Mouse (Mus musculus): ENCODE data around the gene 4930579F01Rik. TPM values are rescaled to one million over a fixed set of nuclear protein-coding genes. Genes with fewer than 3 reads are reported as not detected.

Gene 4930579F01Rik
- polyA plus RNA-seq, 1 experiment from 2014 or later: not detected

- no peak for ATAC-seq (ENCODE audit: insufficient read depth, low FRiP score, low TSS enrichment)
- H3K27ac ChIP-seq (ENCODE audit: low read depth, low read length): no peak overlapping the region
These were observed 10.3 kb downstream of the 4930579F01Rik start for GRCm38 (mm10) chr3:138183371-138183770.

GRCm38 (mm10) chr3:138182019-138182418 lies 11.6 kb downstream of the 4930579F01Rik start:
- H3K9me3 ChIP-seq (ENCODE audit: control insufficient read depth, low read length): no peaks in the 10 kb centered on the region
- no peak overlapping the region for H3K4me2 ChIP-seq (ENCODE audit: low read depth)
- H3K9ac ChIP-seq (ENCODE audit: low read length): no peak overlapping the region
- no peaks in the 10 kb centered on the region for H3K27me3 ChIP-seq (ENCODE audit: control insufficient read depth, insufficient read depth, low read length)
- no peak overlapping the region for H3K27ac ChIP-seq (ENCODE audit: low read depth, low read length)
- H3K36me3 ChIP-seq (ENCODE audit: control insufficient read depth, insufficient read depth, low read length): no peaks in the 10 kb centered on the region
- DNase-seq (ENCODE audit: low spot score) (no peak), ATAC-seq (ENCODE audit: insufficient read depth, low FRiP score, low TSS enrichment) (no peak)
- no peak overlapping the region for H3K4me3 ChIP-seq (ENCODE audit: low read depth, low read length)
- WGBS: 88% methylated on average over 2 of the region's 2 CpGs
- H3K4me1 ChIP-seq (ENCODE audit: control insufficient read depth, insufficient read depth, low read length): no peaks in the 10 kb centered on the region

More at GRCm38 (mm10) chr3:138183371-138183770, 10.3 kb downstream of the 4930579F01Rik start:
- Histone ChIP-seq H3K4me2 (ENCODE audit: low read depth) (no peak overlapping the region), H3K4me1 (ENCODE audit: control insufficient read depth, insufficient read depth, low read length) (no peaks in the 10 kb centered on the region), H3K36me3 (ENCODE audit: control insufficient read depth, insufficient read depth, low read length) (no peaks in the 10 kb centered on the region), H3K27me3 (ENCODE audit: control insufficient read depth, insufficient read depth, low read length) (no peaks in the 10 kb centered on the region), H3K4me3 (ENCODE audit: low read depth, low read length) (no peak overlapping the region), H3K9ac (ENCODE audit: low read length) (no peak overlapping the region), H3K9me3 (ENCODE audit: control insufficient read depth, low read length) (no peaks in the 10 kb centered on the region)
- 92% methylated on average over 7 of the region's 7 CpGs for WGBS
- no peak for DNase-seq (ENCODE audit: low spot score)

- WGBS: 87% methylated on average over 6 of the region's 6 CpGs
- Histone ChIP-seq H3K27ac (ENCODE audit: low read depth, low read length) (no peak overlapping the region), H3K9me3 (ENCODE audit: control insufficient read depth, low read length) (no peaks in the 10 kb centered on the region), H3K4me2 (ENCODE audit: low read depth) (no peak overlapping the region), H3K36me3 (ENCODE audit: control insufficient read depth, insufficient read depth, low read length) (no peaks in the 10 kb centered on the region), H3K9ac (ENCODE audit: low read length) (no peak overlapping the region), H3K27me3 (ENCODE audit: control insufficient read depth, insufficient read depth, low read length) (no peaks in the 10 kb centered on the region), H3K4me1 (ENCODE audit: control insufficient read depth, insufficient read depth, low read length) (no peaks in the 10 kb centered on the region), H3K4me3 (ENCODE audit: low read depth, low read length) (no peak overlapping the region)
- DNase-seq (ENCODE audit: low spot score) (no peak), ATAC-seq (ENCODE audit: insufficient read depth, low FRiP score, low TSS enrichment) (no peak)
These were observed 18.1 kb downstream of the 4930579F01Rik start for GRCm38 (mm10) chr3:138175551-138175950.

DNA sequence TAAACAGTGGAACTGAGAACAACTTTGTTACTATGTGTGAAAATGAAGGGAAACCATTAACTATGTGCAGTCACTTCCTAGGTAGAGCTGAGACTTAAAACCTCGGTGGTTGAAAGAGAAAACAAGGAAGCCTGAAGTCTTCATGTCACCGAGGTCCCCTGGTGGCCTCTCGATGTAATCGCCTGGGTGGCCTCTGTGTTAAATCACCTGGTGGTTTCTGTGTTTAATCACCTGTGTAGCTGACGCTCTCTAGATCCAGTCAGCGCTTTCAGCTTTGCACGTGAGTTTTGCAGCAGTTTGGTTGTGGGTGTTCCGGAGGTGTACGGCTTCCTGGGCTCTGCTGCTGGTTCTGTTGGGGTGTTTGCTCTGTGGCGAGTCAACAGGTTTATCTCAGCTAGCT lies 20.3 kb downstream of the 4930579F01Rik start:
- no peaks in the 10 kb centered on the region for H3K9me3 ChIP-seq (ENCODE audit: control insufficient read depth, low read length)
- no peaks in the 10 kb centered on the region for H3K27me3 ChIP-seq (ENCODE audit: control insufficient read depth, insufficient read depth, low read length)
- no peak for DNase-seq (ENCODE audit: low spot score)
- no peaks in the 10 kb centered on the region for H3K36me3 ChIP-seq (ENCODE audit: control insufficient read depth, insufficient read depth, low read length)
- WGBS: 74% methylated on average over 10 of the region's 10 CpGs
- no peak overlapping the region for H3K4me3 ChIP-seq (ENCODE audit: low read depth, low read length)
- no peak overlapping the region for H3K9ac ChIP-seq (ENCODE audit: low read length)
- no peak overlapping the region for H3K4me2 ChIP-seq (ENCODE audit: low read depth)
- ATAC-seq (ENCODE audit: insufficient read depth, low FRiP score, low TSS enrichment): no peak
- H3K27ac ChIP-seq (ENCODE audit: low read depth, low read length): no peak overlapping the region
- H3K4me1 ChIP-seq (ENCODE audit: control insufficient read depth, insufficient read depth, low read length): no peaks in the 10 kb centered on the region

DNA sequence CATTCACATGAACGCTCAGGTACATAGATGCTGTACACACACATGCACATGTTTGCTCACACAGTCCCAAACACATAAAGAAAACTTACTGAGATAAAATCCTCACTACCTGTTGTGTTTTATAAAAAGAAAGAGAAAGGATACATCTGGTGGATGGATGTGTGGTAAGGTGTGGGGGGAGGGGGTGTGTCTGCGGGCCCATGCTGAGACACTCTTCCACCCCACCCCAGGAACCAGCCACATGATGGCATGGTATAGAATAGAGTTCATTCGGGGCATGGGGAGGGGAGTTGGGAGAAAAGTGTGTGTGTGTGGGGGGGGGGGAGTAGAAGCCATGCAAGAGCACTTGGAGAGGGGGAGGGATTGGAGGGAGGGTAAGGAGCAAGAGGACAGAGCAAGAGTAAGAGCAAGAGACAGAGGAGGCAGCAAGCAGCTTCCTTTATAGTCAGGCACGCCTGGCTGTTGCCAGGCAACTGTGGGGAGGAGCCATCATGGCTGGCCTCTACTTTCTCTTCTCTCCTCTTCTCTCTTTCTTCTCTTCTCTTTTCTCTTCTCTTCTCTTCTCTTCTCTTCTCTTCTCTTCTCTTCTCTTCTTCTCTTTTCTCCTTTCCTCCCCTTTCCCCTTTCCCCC lies 31.0 kb downstream of the 4930579F01Rik start:
- Histone ChIP-seq H3K4me3 (ENCODE audit: low read depth, low read length) (no peak overlapping the region), H3K27me3 (ENCODE audit: control insufficient read depth, insufficient read depth, low read length) (no peaks in the 10 kb centered on the region), H3K9ac (ENCODE audit: low read length) (no peak overlapping the region), H3K4me2 (ENCODE audit: low read depth) (no peak overlapping the region), H3K36me3 (ENCODE audit: control insufficient read depth, insufficient read depth, low read length) (no peaks in the 10 kb centered on the region), H3K4me1 (ENCODE audit: control insufficient read depth, insufficient read depth, low read length) (no peaks in the 10 kb centered on the region), H3K9me3 (ENCODE audit: control insufficient read depth, low read length) (no peaks in the 10 kb centered on the region), H3K27ac (ENCODE audit: low read depth, low read length) (no peak overlapping the region)
- 66% methylated on average over 4 of the region's 4 CpGs for WGBS
- no peak for DNase-seq (ENCODE audit: low spot score)
- ATAC-seq (ENCODE audit: insufficient read depth, low FRiP score, low TSS enrichment): peak; percentile 50; the same call in 1 of the 2 replicates

DNA sequence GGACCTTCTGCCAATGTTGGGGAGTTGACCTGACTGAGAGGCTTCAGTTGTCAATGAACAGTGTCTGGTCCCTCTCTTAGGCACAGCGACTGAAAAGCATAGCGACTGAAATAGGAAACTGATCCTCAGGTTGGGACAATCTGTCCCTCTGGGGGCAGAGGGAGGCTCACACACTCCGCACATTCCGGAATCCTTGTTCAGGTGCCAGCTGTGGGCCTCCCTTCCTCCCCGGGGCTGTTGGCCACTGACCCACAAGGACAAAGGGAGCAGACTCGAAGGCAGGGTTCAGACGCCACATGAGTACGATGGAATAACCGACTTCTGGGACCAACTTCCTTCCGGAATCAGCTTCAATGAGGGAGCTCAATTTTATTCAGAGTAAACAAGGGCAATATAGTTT lies 32.0 kb downstream of the 4930579F01Rik start:
- ATAC-seq (ENCODE audit: insufficient read depth, low FRiP score, low TSS enrichment): no peak

DNA sequence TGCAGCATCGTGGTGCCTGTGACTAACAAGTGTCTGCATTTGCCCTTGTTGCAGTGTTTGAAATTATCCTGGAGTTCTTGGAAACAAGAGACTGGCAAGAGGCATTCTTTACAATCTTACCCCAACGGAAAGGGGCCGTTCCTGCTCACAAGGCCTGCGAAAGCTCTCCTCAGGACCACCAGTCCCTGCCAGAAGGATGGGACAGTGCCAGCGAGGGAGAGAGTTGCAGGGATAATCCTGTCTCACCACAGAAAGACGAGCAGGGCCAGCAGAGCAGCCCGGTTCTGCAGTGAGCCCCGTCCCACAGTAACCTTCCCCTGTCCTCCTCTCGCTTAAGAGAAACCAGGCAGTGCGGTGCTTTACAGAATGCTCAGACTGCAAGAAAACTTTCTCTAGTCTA lies 37.0 kb downstream of the 4930579F01Rik start:
- no peak overlapping the region for H3K4me3 ChIP-seq (ENCODE audit: low read depth, low read length)
- no peaks in the 10 kb centered on the region for H3K27me3 ChIP-seq (ENCODE audit: control insufficient read depth, insufficient read depth, low read length)
- no peak overlapping the region for H3K27ac ChIP-seq (ENCODE audit: low read depth, low read length)
- no peak overlapping the region for H3K4me2 ChIP-seq (ENCODE audit: low read depth)
- no peaks in the 10 kb centered on the region for H3K4me1 ChIP-seq (ENCODE audit: control insufficient read depth, insufficient read depth, low read length)
- no peak overlapping the region for H3K9ac ChIP-seq (ENCODE audit: low read length)
- ATAC-seq (ENCODE audit: insufficient read depth, low FRiP score, low TSS enrichment) (no peak), DNase-seq (ENCODE audit: low spot score) (no peak)
- H3K9me3 ChIP-seq (ENCODE audit: control insufficient read depth, low read length): no peaks in the 10 kb centered on the region
- WGBS: 64% methylated on average over 10 of the region's 10 CpGs
- H3K36me3 ChIP-seq (ENCODE audit: control insufficient read depth, insufficient read depth, low read length): peaks cover 2% of the 10 kb centered on the region; the same call in 1 of the 2 replicates

More for the DNA sequence above, 32.0 kb downstream of the 4930579F01Rik start:
- no peak overlapping the region for H3K27ac ChIP-seq (ENCODE audit: low read depth, low read length)
- H3K9me3 ChIP-seq (ENCODE audit: control insufficient read depth, low read length): no peaks in the 10 kb centered on the region
- DNase-seq (ENCODE audit: low spot score): no peak
- no peak overlapping the region for H3K4me3 ChIP-seq (ENCODE audit: low read depth, low read length)
- no peaks in the 10 kb centered on the region for H3K27me3 ChIP-seq (ENCODE audit: control insufficient read depth, insufficient read depth, low read length)
- H3K9ac ChIP-seq (ENCODE audit: low read length): no peak overlapping the region
- WGBS: 90% methylated on average over 10 of the region's 10 CpGs
- H3K4me1 ChIP-seq (ENCODE audit: control insufficient read depth, insufficient read depth, low read length): no peaks in the 10 kb centered on the region
- H3K36me3 ChIP-seq (ENCODE audit: control insufficient read depth, insufficient read depth, low read length): no peaks in the 10 kb centered on the region
- no peak overlapping the region for H3K4me2 ChIP-seq (ENCODE audit: low read depth)

- Histone ChIP-seq H3K4me3 (ENCODE audit: low read depth, low read length) (no peak overlapping the region), H3K36me3 (ENCODE audit: control insufficient read depth, insufficient read depth, low read length) (peaks cover 2% of the 10 kb centered on the region; the same call in 1 of the 2 replicates), H3K4me2 (ENCODE audit: low read depth) (no peak overlapping the region), H3K9me3 (ENCODE audit: control insufficient read depth, low read length) (no peaks in the 10 kb centered on the region), H3K9ac (ENCODE audit: low read length) (no peak overlapping the region), H3K27me3 (ENCODE audit: control insufficient read depth, insufficient read depth, low read length) (no peaks in the 10 kb centered on the region), H3K27ac (ENCODE audit: low read depth, low read length) (no peak overlapping the region), H3K4me1 (ENCODE audit: control insufficient read depth, insufficient read depth, low read length) (no peaks in the 10 kb centered on the region)
- WGBS: 89% methylated on average over 4 of the region's 4 CpGs
- no peak for ATAC-seq (ENCODE audit: insufficient read depth, low FRiP score, low TSS enrichment)
- DNase-seq (ENCODE audit: low spot score): no peak
These were observed 38.6 kb downstream of the 4930579F01Rik start for GRCm38 (mm10) chr3:138155062-138155461.

DNA sequence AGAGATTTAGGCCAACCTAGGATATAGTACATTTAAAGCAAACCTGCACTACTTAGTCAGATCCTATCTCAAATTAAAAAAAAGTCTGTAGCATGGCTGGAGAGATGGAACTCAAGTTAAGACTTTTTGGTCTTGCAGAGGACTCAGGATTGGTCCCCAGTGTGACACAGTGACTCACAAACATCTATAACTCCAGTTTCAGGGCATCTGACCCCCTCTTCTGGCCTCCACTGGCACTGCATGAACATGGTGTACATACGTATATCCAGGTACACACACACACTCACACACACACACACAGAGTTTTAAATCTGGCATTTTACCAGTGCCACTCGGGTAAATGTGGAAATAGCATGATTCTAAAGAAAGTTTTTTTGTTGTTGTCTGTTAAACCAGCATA lies 44.8 kb downstream of the 4930579F01Rik start:
- no peak overlapping the region for H3K4me3 ChIP-seq (ENCODE audit: low read depth, low read length)
- H3K36me3 ChIP-seq (ENCODE audit: control insufficient read depth, insufficient read depth, low read length): peaks cover 2% of the 10 kb centered on the region; the same call in 1 of the 2 replicates
- ATAC-seq (ENCODE audit: insufficient read depth, low FRiP score, low TSS enrichment) (no peak), DNase-seq (ENCODE audit: low spot score) (no peak)
- H3K4me2 ChIP-seq (ENCODE audit: low read depth): no peak overlapping the region
- no peaks in the 10 kb centered on the region for H3K27me3 ChIP-seq (ENCODE audit: control insufficient read depth, insufficient read depth, low read length)
- WGBS: 95% methylated on average over 2 of the region's 2 CpGs
- H3K27ac ChIP-seq (ENCODE audit: low read depth, low read length): no peak overlapping the region
- no peaks in the 10 kb centered on the region for H3K9me3 ChIP-seq (ENCODE audit: control insufficient read depth, low read length)
- H3K4me1 ChIP-seq (ENCODE audit: control insufficient read depth, insufficient read depth, low read length): no peaks in the 10 kb centered on the region
- H3K9ac ChIP-seq (ENCODE audit: low read length): no peak overlapping the region

All from neural tube, embryonic 11.5 days (tissue).